Mouse (Mus musculus): ENCODE data around the gene Tmem202. TPM values are rescaled to one million over a fixed set of nuclear protein-coding genes. Genes with fewer than 3 reads are reported as not detected.

Gene Tmem202
- polyA plus RNA-seq, 2 experiments: 0.10 TPM; not detected in 1

DNA sequence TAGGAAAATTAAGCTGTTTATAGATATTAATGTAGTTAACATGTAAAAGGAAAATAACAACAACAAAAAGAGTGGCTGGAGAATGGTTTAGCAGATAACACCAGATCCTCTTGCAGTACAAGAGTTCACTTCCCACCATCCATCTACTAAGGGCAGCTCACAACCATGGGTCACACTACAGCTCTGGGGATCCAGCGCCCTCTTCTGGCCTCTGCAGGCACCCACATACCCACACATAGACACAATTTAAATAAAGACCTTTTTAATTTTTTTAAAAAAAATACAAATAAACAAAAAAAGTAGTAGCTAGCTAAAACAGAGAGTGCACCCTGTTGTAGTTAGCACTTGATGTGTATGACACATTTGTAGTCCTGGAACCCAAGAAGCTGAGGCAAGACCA lies 57.2 kb downstream of the Tmem202 start:
- Histone ChIP-seq H3K4me3 (replicated peaks; ENCODE audit: low read length) (no peak overlapping the region), H3K27ac (replicated peaks; ENCODE audit: low read depth, low read length) (no peak overlapping the region), H3K36me3 (ENCODE audit: control insufficient read depth, insufficient read depth, low read length) (0 out of 2 replicates have a peak, but pooled peaks cover 4% of the 10 kb centered on the region), H3K27me3 (ENCODE audit: control insufficient read depth, insufficient read depth, low read length) (no peaks in the 10 kb centered on the region), H3K4me1 (ENCODE audit: control insufficient read depth, insufficient read depth, low read length) (peaks cover 6% of the 10 kb centered on the region), H3K4me2 (replicated peaks; ENCODE audit: low read depth, low read length, severe bottlenecking) (no peak overlapping the region), H3K9me3 (ENCODE audit: control insufficient read depth, low read length) (no peaks in the 10 kb centered on the region), H3K9ac (ENCODE audit: low read depth, low read length, severe bottlenecking) (no peak overlapping the region)
- ATAC-seq (ENCODE audit: low FRiP score, low read depth) (no peak), DNase-seq (ENCODE audit: low spot score) (no peak)
- 31% methylated on average over 1 of the region's 1 CpGs for WGBS
- TF ChIP-seq POLR2A (IDR thresholded peaks at IDR 0.05; ENCODE audit: borderline replicate concordance, extremely low read depth, insufficient read depth, insufficient read length): no peak

DNA sequence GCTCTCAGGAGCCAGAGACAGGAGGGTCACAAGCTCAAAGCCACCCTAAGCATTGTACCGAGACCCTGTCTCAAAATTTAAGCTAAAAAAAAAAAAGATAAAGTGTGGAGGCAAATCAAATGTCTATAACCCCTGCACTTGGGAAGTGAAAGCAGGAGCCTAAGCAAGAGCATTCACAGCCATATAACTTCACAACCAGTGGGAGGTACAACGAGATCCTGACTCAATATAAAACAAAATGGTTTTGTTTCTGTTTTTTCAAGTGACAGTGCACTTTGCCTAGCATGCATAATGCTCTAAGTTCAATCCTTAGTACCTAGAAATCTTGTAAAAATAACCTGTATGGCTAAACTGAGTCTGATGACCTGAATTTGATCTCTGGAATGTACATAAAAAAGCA lies 63.0 kb downstream of the Tmem202 start:
- no peak for DNase-seq (ENCODE audit: low spot score)
- Histone ChIP-seq H3K9me3 (ENCODE audit: control insufficient read depth, low read length) (no peaks in the 10 kb centered on the region), H3K4me1 (ENCODE audit: control insufficient read depth, insufficient read depth, low read length) (peaks cover 7% of the 10 kb centered on the region), H3K36me3 (ENCODE audit: control insufficient read depth, insufficient read depth, low read length) (peaks cover 15% of the 10 kb centered on the region), H3K27me3 (ENCODE audit: control insufficient read depth, insufficient read depth, low read length) (no peaks in the 10 kb centered on the region), H3K9ac (ENCODE audit: low read depth, low read length, severe bottlenecking) (no peak overlapping the region), H3K27ac (replicated peaks; ENCODE audit: low read depth, low read length) (no peak overlapping the region), H3K4me2 (replicated peaks; ENCODE audit: low read depth, low read length, severe bottlenecking) (no peak overlapping the region), H3K4me3 (replicated peaks; ENCODE audit: low read length) (no peak overlapping the region)
- TF ChIP-seq POLR2A (IDR thresholded peaks at IDR 0.05; ENCODE audit: borderline replicate concordance, extremely low read depth, insufficient read depth, insufficient read length): no peak
- 87% methylated on average over 2 of the region's 2 CpGs for WGBS
- ATAC-seq (ENCODE audit: low FRiP score, low read depth): no peak

DNA sequence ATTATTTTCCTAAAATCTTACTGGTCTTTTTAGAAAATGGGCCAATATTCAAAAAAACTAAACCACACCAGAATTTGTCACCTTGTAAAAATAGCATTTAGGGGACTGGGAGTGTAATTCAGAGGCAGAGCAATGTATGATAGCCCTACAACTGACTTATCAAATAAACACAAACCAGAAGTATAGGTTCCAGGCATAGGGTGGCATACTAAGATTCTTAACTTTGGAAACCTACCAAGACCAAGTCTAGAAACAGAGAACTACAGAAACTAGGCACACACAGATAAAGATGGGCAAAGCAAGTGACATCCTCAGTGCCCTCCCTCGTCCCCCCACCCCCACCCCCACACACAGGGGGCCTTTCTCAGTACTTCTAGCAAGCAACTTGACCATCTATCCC lies 64.8 kb downstream of the Tmem202 start:
- Histone ChIP-seq H3K4me2 (replicated peaks; ENCODE audit: low read depth, low read length, severe bottlenecking) (no peak overlapping the region), H3K27me3 (ENCODE audit: control insufficient read depth, insufficient read depth, low read length) (no peaks in the 10 kb centered on the region), H3K9ac (ENCODE audit: low read depth, low read length, severe bottlenecking) (no peak overlapping the region), H3K4me3 (replicated peaks; ENCODE audit: low read length) (no peak overlapping the region), H3K36me3 (ENCODE audit: control insufficient read depth, insufficient read depth, low read length) (peaks cover 11% of the 10 kb centered on the region), H3K27ac (replicated peaks; ENCODE audit: low read depth, low read length) (no peak overlapping the region), H3K4me1 (ENCODE audit: control insufficient read depth, insufficient read depth, low read length) (peaks cover 7% of the 10 kb centered on the region), H3K9me3 (ENCODE audit: control insufficient read depth, low read length) (no peaks in the 10 kb centered on the region)
- no peak for TF ChIP-seq POLR2A (IDR thresholded peaks at IDR 0.05; ENCODE audit: borderline replicate concordance, extremely low read depth, insufficient read depth, insufficient read length)
- 76% methylated on average over 1 of the region's 1 CpGs for WGBS
- ATAC-seq (ENCODE audit: low FRiP score, low read depth): no peak
- DNase-seq (ENCODE audit: low spot score): no peak

DNA sequence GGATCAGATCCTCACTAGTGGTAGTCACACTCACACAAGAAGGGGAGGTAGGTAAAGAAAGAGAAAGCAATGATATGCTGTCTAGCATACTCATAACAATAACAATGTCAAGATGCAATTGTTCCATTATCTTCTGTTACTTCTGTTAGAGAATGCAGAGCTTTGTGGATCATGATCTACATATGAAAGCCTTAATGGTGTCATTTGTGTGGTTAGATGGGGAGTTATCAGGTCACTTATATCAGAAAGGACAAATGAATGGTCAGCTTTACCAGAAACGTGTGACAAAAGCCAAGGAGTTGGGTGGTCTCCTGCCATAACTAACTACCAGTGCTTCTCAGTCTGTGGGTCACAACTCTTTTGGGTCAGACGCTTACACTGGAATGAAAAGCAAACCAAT lies 66.5 kb downstream of the Tmem202 start:
- no peaks in the 10 kb centered on the region for H3K27me3 ChIP-seq (ENCODE audit: control insufficient read depth, insufficient read depth, low read length)
- H3K4me2 ChIP-seq (replicated peaks; ENCODE audit: low read depth, low read length, severe bottlenecking): no peak overlapping the region
- H3K36me3 ChIP-seq (ENCODE audit: control insufficient read depth, insufficient read depth, low read length): peaks cover 11% of the 10 kb centered on the region
- H3K4me1 ChIP-seq (ENCODE audit: control insufficient read depth, insufficient read depth, low read length): peaks cover 7% of the 10 kb centered on the region; the same call in 1 of the 2 replicates
- no peak overlapping the region for H3K4me3 ChIP-seq (replicated peaks; ENCODE audit: low read length)
- no peak overlapping the region for H3K9ac ChIP-seq (ENCODE audit: low read depth, low read length, severe bottlenecking)
- DNase-seq (ENCODE audit: low spot score) (no peak), ATAC-seq (ENCODE audit: low FRiP score, low read depth) (no peak)
- H3K9me3 ChIP-seq (ENCODE audit: control insufficient read depth, low read length): no peaks in the 10 kb centered on the region
- no peak for TF ChIP-seq POLR2A (IDR thresholded peaks at IDR 0.05; ENCODE audit: borderline replicate concordance, extremely low read depth, insufficient read depth, insufficient read length)
- no peak overlapping the region for H3K27ac ChIP-seq (replicated peaks; ENCODE audit: low read depth, low read length)
- 80% methylated on average over 2 of the region's 2 CpGs for WGBS

DNA sequence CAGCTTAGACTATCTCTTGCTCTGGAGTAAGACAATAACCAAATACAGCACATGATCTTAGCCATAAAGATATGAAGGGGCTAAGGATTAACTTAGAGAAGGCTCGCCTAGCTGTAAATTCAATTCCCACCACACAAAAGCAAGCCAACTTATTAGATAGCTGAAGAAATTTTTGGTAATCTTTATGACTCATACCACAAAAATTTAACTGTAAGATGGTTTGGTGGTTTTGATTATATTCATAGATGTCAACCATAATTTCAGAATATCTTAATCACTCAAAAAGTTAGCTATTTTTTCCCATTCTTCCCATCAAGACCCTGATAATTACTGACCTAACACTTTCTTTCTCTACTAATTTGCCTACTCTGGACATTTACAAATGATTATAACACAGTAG lies 70.2 kb downstream of the Tmem202 start:
- no peak for TF ChIP-seq POLR2A (IDR thresholded peaks at IDR 0.05; ENCODE audit: borderline replicate concordance, extremely low read depth, insufficient read depth, insufficient read length)
- ATAC-seq (ENCODE audit: low FRiP score, low read depth): no peak
- no peak overlapping the region for H3K27ac ChIP-seq (replicated peaks; ENCODE audit: low read depth, low read length)
- H3K9me3 ChIP-seq (ENCODE audit: control insufficient read depth, low read length): no peaks in the 10 kb centered on the region
- H3K9ac ChIP-seq (ENCODE audit: low read depth, low read length, severe bottlenecking): no peak overlapping the region
- 83% methylated on average over 1 of the region's 1 CpGs for WGBS
- H3K27me3 ChIP-seq (ENCODE audit: control insufficient read depth, insufficient read depth, low read length): no peaks in the 10 kb centered on the region
- DNase-seq (ENCODE audit: low spot score): no peak
- no peaks in the 10 kb centered on the region for H3K4me1 ChIP-seq (ENCODE audit: control insufficient read depth, insufficient read depth, low read length)
- no peak overlapping the region for H3K4me2 ChIP-seq (replicated peaks; ENCODE audit: low read depth, low read length, severe bottlenecking)
- no peak overlapping the region for H3K4me3 ChIP-seq (replicated peaks; ENCODE audit: low read length)
- peaks cover 8% of the 10 kb centered on the region for H3K36me3 ChIP-seq (ENCODE audit: control insufficient read depth, insufficient read depth, low read length)

Other genes starting within 250 kb of the Tmem202 start
- 46.2 and 47.4 TPM in 2 replicates for gene Adpgk, start 248.3 kb downstream of the Tmem202 start, polyA plus RNA-seq (2012; rRNA removed)
- gene Adpgk, start 248.3 kb downstream of the Tmem202 start, polyA plus RNA-seq (2014; fragmentation: Nextera tagmentation; extraction: Ambion mirVana): 51.2 and 53.0 TPM in 2 replicates
- 9.1 and 11.3 TPM in 2 replicates for gene Bbs4, start 186.3 kb downstream of the Tmem202 start, polyA plus RNA-seq (2012; rRNA removed)
- 15.5 and 17.8 TPM in 2 replicates for gene Bbs4, start 186.3 kb downstream of the Tmem202 start, polyA plus RNA-seq (2014; fragmentation: Nextera tagmentation; extraction: Ambion mirVana)
- gene Arih1, start 53.2 kb downstream of the Tmem202 start, polyA plus RNA-seq (2012; rRNA removed): 46.8 and 48.6 TPM in 2 replicates
- 16.8 and 21.6 TPM in 2 replicates for gene Arih1, start 53.2 kb downstream of the Tmem202 start, polyA plus RNA-seq (2014; fragmentation: Nextera tagmentation; extraction: Ambion mirVana)
- gene Hexa, start 307 bp downstream of the Tmem202 start, polyA plus RNA-seq (2012; rRNA removed): 82.0 and 110 TPM in 2 replicates
- gene Hexa, start 307 bp downstream of the Tmem202 start, polyA plus RNA-seq (2014; fragmentation: Nextera tagmentation; extraction: Ambion mirVana): 94.9 and 109 TPM in 2 replicates
- gene Celf6, start 38.1 kb upstream of the Tmem202 start, polyA plus RNA-seq (2012; rRNA removed): 0.06 and 0.16 TPM in 2 replicates
- gene Celf6, start 38.1 kb upstream of the Tmem202 start, polyA plus RNA-seq (2014; fragmentation: Nextera tagmentation; extraction: Ambion mirVana): not detected in 2 replicates
- 55.2 and 57.0 TPM in 2 replicates for gene Parp6, start 77.4 kb upstream of the Tmem202 start, polyA plus RNA-seq (2012; rRNA removed)
- 20.3 and 31.1 TPM in 2 replicates for gene Parp6, start 77.4 kb upstream of the Tmem202 start, polyA plus RNA-seq (2014; fragmentation: Nextera tagmentation; extraction: Ambion mirVana)
- 826 and 988 TPM in 2 replicates for gene Pkm, start 116.5 kb upstream of the Tmem202 start, polyA plus RNA-seq (2012; rRNA removed)
- gene Pkm, start 116.5 kb upstream of the Tmem202 start, polyA plus RNA-seq (2014; fragmentation: Nextera tagmentation; extraction: Ambion mirVana): 1,025 and 1,058 TPM in 2 replicates
- 10.5 and 11.7 TPM in 2 replicates for gene Gramd2, start 140.3 kb upstream of the Tmem202 start, polyA plus RNA-seq (2012; rRNA removed)
- 1.6 and 3.1 TPM in 2 replicates for gene Gramd2, start 140.3 kb upstream of the Tmem202 start, polyA plus RNA-seq (2014; fragmentation: Nextera tagmentation; extraction: Ambion mirVana)
- gene Senp8, start 210.9 kb upstream of the Tmem202 start, polyA plus RNA-seq (2012; rRNA removed): 5.1 and 6.1 TPM in 2 replicates
- 8.2 and 9.4 TPM in 2 replicates for gene Senp8, start 210.9 kb upstream of the Tmem202 start, polyA plus RNA-seq (2014; fragmentation: Nextera tagmentation; extraction: Ambion mirVana)
- 13.6 and 13.9 TPM in 2 replicates for gene Myo9a, start 211.0 kb upstream of the Tmem202 start, polyA plus RNA-seq (2012; rRNA removed)
- 19.2 and 20.5 TPM in 2 replicates for gene Myo9a, start 211.0 kb upstream of the Tmem202 start, polyA plus RNA-seq (2014; fragmentation: Nextera tagmentation; extraction: Ambion mirVana)